Mouse (Mus musculus) spleen, adult 12 weeks (tissue): Measurements from ENCODE around the gene Gm49601.

ENCODE experiments used
- DNase-seq: peaks from one replicate; pipeline ENCODE4 v3.0.0; 2022; ENCODE audit warnings: low spot score

Gene Gm49601

DNA sequence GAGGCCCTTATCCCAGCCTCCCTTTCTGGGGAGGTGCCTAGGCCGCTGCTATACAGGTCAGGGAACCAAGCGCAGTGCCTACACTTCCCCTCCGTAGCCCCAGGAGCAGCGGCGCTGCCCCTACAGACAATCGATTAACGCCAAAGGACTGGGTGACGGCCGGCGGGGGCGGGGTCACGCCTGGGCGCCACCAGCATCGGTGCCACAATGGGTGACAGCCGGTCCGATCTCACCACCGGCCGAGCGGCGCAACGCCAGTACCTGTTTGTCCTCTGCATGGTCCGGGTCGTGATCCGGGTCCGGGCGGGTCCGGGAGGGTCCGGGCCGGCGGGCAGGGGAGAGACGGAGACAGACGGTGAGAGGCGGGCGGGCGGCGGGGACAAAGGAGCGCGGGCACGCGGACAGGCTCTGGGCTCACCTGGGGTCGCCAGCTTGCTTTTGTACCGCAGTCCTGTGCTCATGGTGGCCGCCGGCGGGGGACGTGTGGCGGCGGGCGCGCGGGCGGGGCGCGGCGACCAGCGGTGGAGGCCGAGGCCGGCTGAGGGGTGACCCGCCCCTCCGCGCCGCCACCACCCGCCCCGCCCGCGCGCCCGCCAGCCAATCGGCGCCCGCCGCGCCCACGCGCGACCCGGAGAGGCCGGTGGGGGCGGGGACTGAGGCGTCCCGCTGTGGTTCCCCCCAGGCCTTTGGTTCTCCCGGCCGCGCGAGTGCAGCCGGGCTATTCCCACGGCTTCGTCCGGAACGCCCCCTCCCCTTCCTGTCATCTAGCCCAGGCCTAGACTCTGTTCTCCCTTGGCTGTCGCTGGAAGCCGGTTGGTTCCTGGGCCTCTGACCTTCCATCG is 3.4 kb upstream of the Gm49601 start, which contains the start of gene Sept5:
TSS of gene Sept5 (minus strand) at position 565 of the 842 bp plus-strand sequence.
- DNase-seq = no peak

DNA sequence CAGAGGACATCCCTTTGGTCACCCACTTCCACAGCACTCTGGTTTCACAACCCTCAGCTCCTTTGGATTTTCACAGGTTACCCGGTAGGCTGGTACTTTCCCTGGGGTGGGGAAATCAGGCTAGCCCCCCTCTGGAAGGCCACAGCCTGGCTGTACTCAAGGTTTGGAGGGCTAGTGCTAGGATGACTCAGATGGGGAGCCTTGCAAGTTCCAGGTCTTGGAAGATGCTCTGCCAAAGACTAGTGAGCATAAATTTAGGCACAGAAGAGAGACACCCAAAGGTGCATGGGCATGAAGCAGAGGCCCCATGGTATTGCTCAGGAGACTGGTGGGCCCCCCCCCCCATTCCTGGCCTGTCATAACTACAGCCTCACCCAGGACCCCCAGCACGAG is 2.7 kb upstream of the Gm49601 start:
- DNase-seq = no peak

DNA sequence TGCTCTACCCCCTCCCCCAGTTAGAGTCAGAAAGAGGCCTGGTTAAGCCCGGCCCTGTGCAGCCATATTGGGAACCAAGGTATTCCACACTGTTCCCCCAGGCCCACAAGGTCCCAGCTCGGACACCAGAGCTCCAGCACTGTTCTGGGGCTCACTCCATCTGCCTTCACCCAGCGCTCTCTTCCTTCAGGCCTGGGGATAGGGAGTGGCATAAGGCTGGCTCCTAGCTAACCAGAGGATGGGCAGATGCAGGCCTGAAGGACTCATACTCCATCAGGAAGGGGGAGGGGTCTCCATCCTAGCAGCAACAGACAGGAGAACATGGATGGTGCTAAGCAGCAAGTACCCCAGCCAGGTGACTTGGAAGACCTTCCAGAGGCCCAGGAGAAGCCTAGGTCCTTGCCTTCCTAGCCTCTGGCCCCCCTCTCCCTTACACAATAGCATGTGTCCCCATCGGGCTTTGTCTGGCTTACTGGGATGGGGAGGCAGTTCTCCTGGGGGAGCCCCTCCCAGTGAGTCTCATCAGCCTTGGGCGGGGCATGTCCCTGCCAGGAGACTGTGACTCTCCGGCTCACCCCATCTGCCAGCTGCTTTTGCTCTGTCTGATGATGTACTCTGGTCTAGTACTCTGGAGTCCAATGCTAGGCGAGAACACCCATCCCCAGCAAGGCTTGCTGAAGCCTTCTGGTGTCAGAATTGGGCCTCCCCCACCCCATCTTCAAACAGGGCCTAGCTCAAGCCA is 2.1 kb upstream of the Gm49601 start:
- no peak for DNase-seq

DNA sequence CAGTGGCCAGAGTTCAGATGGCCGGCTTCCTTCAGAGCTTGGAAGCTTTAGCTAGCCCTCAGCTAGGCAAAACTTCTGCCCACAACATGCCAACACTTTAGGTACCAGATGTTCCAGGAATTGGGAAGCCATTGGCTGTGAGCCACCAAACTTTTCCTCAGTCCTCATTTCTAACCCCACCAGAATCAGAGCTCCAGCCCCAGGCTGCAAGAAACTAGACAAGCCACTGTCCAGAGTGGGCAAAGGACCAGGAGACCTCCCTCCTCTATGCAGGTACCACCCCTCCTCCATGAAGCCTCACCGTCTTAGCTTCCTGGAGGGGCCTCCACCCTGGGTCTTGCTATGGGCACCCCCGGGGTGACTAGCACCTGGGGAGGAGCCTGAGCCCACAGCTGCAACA is 936 bp upstream of the Gm49601 start:
- no peak for DNase-seq

DNA sequence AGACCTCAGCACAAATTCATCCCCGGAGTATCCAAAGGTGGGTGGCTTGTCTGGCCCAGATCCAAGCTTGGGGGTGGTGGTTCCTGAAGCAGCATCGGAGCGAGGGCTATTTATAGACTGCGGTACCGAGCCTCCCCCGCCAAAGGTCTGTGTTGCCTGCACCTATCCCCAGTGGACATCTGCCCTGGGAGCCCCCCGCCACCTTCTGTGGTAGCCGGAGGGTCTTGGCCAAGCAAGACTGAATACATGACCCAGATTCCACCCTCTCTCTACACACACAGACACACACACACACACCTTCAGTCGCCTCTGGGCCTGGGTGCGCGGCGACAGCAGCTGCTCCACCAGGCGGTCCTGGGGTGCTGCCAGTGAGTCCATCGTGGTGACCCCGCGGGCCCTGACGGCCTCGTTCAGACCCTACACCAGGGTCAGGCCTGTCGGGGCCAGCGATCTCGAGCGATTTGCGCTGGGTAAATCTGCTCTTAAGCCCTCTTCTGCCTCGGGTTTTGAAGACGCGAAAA is 376 bp downstream of the Gm49601 start:
- DNase-seq = no peak

DNA sequence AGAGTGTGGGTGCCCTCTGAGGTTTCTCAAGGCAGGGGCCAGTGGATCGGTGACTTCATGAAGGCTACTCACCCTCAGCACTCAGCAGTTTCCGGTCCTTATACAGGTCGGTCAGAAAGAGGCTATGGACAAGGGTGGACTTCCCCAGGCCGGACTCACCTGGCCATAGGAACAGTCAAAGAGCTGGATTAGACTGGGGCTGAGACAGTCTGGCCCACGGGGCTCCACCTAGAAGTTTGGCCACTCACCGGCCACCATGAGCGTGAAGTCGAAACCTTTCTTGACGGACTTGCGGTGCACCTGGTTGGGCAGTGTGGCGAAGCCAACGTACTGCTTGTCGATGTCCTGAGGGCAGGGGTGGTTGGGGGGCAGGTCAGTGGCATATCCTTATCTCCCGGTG is 1.1 kb downstream of the Gm49601 start:
- DNase-seq = no peak

DNA sequence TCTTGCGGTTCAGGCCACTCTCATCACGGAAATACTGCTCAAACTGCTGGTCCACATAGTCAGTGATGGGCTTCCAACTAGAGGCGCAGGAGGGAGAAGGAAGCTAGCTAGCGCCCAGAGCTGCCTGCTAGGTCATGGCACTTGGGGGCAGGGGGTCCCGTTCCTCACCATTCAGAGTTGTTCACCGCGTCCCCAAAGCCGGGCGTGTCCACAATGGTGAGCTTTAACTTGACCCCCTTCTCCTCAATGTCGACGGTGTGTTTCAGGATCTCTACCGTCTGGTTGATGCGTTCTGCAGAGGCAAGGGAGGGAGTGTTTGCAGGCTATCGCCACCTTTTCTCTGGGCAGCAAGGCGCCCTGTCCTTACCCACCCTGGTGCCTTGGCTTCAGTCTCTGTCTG is 1.6 kb downstream of the Gm49601 start:
- no peak for DNase-seq

DNA sequence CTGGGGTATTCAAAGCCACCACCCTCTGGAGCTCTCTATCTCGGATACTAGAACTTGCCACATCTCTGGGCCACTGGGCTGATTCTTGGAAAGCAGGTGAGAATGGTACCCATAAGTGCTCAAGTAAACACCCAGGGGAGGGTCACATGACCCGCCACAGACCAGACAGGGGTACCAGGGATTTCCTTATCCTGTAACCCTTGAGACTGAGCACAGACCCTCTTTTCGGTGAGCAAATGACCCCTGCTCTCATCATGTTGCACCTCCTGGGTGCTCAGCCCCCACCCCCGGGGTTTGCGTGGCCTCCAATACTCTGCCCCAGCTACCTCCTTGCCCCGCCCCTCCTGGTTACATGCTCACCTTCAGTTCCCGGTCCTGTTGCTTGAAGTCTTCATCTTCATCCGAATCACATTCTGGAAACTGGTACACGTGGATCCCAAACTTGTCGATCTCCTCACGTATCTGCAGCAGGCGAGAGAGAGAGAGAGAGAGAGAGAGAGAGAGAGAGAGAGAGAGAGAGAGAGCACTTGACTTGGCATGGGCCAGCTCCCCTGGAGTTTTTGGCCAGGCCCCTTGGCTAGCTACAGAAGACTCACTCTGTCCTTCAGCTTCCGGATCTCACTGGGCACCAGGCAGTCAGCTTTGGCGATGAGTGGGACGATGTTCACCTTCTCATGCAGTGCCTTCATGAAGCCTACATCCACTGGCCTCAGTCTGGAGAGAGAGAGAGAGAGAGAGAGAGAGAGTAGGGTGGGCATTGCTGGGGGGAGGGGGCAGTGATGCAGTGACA is 2.3 kb downstream of the Gm49601 start:
- DNase-seq = no peak

DNA sequence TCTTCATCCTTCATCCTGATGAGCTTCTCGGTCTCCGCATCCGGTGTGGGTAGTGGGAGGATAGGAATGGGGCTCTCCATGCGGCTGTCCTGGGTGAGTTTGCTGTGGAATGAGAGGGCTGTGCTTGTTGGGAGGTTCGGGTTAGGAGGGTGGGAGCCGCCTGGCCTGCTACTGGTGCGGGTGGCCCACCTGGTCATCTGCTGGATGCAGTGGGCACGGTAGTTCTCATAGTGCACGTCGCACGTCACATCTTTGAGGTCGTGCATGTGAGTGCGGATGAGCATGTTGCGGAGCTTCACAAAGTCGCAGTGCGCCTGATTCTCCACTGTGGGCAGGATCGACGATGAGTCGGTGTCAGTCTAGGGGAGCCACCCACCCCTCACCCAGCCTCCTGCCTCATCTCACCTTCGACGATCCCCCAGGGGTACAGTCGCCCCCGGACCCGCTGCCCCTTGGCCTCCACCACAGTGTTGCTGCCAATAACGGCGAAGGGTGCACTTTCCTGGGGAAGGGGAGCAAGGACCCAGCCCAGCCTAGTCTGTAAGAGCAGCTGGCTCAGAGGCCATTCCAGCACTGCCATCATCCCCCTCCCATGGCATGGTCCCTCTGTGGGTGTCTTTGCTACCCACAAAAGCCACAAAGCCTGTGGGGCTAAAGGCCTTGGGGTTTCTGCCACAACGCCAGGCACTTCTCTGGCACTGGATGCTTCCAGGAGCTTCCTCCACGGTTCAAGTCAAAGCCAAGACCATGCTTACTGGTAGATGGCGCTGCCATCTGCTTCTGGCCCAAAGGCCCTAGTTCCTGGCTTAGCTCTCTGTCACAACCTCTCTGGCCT is 3.1 kb downstream of the Gm49601 start:
- DNase-seq = no peak

DNA sequence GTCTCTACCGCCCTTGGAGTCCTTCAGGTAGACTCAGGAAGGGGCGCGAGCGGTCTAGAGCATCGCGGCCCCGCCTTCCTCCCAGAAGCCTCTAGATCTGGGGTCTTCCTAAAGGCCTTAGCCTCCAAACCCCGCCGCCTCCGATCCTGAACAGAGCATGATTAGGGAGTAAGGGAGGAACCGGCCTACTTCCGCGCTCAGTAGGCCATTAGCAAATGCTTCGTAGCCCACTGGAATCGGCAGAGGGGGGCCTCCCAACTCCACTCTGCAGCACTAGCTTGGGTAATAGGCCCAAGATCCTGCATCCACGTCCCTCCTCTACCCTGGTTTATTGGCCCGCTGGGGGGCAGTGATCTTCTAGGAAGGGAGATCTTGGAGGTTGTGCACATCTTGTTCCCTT is 4.2 kb downstream of the Gm49601 start, which contains the start of gene Gp1bb:
TSS of gene Gp1bb (minus strand) at position 385 of the 400 bp plus-strand sequence.
- no peak for DNase-seq

DNA sequence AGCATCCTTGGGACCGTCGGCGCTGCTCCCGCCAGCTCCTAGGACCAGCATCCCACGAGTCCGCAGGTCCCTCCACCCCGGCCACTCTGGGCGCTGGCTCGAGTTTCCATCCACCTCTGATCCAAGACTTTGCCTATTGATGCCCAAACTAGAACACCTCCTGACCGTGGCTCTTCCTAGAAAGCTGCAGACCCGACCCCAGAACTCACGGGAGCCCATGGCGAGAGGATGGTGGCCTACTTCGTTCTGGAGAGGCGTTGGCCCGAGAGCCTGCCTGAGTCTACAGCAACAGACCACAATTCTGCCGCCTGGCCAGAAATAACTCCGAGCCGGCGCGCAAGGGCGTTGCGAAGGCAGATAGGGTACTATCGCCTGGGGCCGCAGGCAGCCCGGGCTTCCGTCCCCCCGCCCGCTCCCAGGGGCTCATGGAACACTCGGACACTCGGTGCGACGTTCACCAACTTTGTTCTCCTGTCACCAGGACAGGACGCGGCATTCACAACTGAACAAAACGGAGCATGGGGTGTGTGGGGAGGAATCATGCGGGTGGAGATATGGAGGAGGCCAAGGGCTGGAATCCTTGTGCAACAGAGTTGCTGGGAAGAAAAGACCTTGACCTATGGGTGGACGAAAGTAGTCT is 4.7 kb downstream of the Gm49601 start:
- no peak for DNase-seq

DNA sequence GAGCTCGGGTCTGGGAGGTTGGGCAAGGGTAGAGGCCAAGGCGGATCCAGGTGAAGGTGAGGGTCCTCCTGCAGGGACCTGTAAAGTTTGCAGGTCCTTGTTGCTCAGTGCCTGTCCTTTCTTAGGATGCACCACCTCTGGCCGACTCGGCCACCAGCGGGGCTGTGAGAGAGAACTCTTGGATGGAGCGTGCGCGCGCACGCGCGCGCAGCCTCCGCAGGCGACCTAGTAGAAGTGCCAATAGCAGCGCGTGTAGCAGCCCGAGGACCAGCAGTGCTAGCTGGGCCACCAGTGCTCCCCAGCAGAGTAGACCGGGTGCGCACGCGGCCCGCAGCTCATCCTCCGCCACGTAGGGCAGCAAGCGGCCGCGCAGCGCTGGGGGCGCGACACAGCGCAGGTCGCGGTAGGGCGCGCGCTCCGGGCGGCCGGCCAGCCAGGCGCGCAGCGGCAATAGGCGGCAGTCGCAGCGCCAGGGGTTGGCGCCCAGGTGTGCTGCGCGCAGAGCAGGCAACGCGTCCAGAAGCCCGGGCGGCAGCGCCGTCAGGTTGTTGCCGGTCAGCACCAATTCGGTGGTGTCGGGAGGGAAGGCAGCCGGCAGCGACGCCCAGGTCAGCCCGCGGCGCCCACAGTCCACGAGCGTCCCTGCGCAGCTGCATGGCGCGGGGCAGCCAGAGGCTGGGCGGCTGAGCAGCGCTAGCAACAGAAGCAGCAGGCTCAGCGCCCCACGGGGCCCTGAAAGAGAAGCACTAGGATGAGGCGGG is 5.4 kb downstream of the Gm49601 start:
- no peak for DNase-seq

DNA sequence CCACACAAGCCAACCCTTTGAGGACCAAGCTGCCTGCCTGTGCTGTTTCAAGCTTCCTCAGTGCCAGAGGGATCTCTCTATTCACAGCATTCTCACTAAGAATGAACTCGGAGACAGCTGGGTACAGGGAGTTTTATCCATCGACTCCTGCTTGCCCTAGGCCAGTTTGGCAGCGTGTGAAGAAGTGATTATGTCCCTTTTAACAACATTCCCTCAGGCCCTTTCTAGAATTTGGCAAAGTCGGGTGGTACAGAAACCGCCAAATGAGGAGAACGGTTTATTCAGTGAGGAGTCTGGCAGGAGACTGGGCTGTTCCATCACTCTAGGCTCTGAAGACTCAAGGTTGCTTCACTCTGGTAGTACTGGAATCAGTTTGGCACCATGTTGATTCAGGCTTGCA is 6.0 kb downstream of the Gm49601 start:
- no peak for DNase-seq

DNA sequence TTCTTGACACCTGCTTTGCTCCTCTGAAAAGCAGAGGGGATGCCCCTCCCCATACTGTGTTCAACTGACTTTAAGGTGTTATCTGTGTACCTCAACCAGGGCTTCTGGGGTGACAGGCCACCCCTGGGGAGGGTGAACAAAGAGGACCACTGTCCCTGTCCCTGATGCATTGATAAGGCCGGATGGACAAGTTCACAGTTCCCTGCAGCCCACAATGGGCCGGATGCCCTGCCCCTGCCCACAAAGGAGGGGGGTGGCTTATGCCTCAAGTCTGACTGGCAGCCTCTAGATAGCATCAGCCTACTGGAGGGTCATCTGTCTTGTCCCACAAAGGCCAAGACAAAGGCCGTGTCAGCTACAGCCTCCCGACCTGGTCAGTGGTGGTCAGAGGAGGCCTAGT is 7.1 kb downstream of the Gm49601 start:
- no peak for DNase-seq

DNA sequence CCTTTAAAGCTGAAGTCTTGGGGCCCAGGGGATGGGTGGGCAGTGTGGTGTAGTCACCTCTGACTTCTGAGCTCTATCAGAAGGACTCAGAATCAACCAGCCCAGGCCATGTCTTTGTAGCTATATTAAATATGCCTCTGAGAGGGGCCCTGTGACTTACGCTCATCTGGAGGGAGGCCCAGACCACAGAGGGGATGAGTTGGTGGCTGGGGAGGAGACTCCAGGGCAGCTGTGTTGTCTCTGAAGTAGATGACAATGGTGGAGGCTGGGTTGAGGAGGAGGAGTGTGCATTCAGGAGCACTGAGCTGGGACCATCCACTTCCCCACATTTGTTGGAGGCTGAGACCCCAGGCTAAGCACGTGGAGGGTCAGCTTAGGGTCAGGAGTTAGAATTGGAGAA is 7.9 kb downstream of the Gm49601 start:
- DNase-seq = no peak

DNA sequence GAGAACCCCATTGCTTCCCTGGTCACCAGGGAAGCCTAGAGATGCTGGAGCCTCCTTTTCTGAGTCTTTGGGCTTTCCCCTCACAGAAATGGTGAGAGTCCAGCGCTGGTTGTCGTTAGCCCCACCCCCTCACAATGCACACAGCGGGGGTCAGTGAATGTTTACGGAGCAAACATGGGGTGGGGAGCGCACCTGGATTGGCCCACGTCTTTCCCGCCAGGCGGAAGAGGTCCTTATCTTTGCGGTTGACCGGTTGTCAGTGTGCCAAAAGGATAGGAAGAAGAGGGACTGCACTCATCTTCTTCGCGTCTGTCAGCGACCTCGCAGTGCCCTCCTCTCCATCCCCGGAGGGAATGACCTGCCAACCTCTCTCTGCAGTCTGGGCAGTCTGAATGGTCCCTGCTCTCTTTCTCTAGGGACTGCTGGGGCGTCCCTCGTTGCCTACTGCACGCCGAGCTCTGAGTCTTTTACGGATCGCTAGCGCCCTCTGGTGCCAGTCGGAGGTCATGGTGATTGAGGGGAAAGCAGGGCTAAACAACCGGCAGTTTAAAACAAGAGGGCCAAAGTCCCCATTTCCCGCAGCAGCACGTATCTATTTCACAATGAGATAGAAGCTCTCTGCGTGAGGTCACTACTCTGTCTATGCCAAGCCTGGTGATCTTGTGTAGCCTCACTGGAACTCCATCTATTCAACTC is 8.7 kb downstream of the Gm49601 start:
- peak; percentile 66 for DNase-seq

DNA sequence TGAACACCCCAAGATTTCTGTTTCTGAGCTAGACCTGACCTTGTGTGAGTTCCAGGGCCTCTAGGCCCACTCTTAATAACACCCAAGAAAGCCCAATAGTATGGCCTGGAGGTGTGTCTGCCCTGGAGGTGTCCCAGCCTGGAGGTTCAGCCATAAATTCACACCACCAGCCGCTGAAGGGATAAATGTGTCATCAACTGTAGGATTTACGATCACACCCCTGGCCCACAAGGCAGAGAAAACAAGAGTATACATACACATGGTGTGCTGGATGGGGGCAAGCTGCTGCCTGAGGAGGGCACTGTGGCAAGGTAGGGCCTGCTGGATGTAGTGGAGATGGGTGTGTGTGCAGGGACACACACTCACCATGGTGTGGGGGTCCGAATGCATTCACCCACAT is 12.9 kb downstream of the Gm49601 start:
- no peak for DNase-seq

DNA sequence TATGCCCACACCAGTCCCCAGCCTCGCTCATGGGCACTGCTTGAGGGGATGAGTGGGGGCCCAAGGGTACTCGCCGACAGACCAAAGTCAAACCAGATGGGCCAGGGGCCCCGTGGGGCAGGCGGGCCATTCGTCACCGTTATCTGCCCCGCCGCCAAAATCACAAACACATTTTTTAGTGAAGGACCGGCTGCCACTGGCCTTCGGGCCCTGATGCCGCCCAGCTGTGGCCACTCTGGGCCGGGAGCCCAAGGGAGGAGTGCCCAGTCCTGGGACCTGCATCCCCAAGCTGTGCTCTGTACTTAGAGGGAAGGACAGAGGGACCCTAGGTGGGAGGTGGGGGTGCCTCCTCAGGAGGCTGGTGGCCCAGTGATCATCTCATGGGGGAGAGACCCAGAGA is 14.5 kb downstream of the Gm49601 start:
- DNase-seq = no peak

DNA sequence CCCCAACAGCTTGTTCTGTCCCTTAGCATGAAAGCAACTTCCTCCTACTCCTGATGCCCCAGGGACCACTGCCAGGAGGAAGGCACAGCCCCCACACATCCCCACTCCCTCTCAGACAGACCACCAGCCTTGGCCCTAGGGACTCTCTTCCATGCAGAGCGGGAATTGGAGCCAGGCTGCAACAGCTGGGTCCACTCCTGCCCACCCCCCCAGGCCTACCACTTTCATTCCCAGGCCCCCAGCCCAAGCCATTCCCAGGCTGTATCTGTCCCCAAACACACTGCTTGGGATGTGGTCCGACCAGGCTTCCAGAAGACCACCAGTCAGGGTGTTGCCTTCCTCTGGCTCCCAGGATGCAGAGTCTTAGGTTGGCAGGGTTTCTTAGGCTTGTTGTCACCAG is 17.1 kb downstream of the Gm49601 start:
- no peak for DNase-seq

DNA sequence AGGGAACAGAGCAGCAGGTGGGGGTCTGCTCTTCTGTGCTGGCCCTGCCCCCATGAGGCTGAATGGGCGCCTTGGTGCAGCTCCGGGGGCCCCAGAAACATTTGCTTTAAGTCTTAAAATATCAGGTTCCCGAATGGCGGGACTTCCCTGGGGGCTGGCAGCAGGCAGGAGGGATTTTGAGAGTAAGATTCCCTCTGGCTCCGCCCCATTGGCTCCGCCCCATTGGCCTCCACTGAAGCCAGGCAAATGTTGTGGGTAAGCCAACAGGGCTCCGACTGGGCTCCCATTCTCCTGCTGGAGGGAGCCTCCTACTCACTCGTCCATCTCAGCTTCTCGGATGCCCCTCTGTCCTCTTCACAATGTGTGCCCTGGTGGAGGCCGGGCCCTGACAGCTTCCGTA is 18.0 kb downstream of the Gm49601 start:
- DNase-seq = no peak
